Mouse (Mus musculus): ENCODE measurements around the gene Nelfa. TPM values are rescaled to one million over a fixed set of nuclear protein-coding genes. Genes with fewer than 3 reads are reported as not detected.

Gene Nelfa
- total and polyA plus RNA-seq, 3 experiments, result 20.6 to 41.2 (median 23.9) TPM

DNA sequence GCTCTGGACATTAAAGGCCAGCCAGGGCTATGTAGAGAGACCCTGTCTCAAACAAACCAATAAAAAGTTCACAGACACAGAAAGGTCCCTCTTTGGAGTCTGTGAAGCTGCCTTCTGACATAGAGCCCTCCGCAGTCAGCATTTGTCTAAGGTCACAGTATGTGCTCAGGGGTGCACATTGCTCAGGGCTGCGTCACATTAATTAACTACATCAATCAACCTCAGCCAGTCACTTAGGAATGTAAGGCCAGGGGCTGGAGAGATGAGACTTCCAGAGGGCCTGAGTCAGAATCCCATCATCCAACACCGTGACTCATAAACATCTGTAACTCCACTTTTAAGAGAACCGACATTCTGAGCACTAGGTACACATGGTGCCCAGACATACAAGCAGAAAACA lies 19.7 kb upstream of the Nelfa start:
- H3K4me3 ChIP-seq (replicated peaks in 1 of 3; ENCODE audit: low read depth in 2 of 3, low read length in 2 of 3, poor library complexity in 1 of 3), result no peak overlapping the region
- dilution Hi-C loops (cut with MboI; ENCODE audit: extremely low pct_ligation_motif_present, extremely low pct_unique_long_range_greater_than_20kb, low sequenced_read_pairs), result no loop called here
- peaks cover 21% of the 10 kb centered on the region for H3K9me3 ChIP-seq (replicated peaks; ENCODE audit: low read length)
- H3K27ac ChIP-seq (ENCODE audit: insufficient read depth, low read depth), result no peak overlapping the region
- no peaks in the 10 kb centered on the region for H3K27me3 ChIP-seq (replicated peaks)
- no peak overlapping the region for H3K4me2 ChIP-seq (ENCODE audit: insufficient read depth, low read depth, poor library complexity, severe bottlenecking)
- TF ChIP-seq PAX5 (IDR thresholded peaks at IDR 0.05; ENCODE audit: low read length) (no peak), CHD1 (IDR thresholded peaks at IDR 0.05; ENCODE audit: low read depth, low read length) (no peak), ZNF384 (IDR thresholded peaks at IDR 0.05; ENCODE audit: low read depth, low read length) (no peak), ZMIZ1 (IDR thresholded peaks at IDR 0.05; ENCODE audit: low read depth, low read length) (no peak), JUND (conservative IDR thresholded peaks at IDR 0.05; ENCODE audit: low read depth, low read length) (no peak), UBTF (IDR thresholded peaks at IDR 0.05; ENCODE audit: low read depth, low read length) (no peak), RAD21 (IDR thresholded peaks at IDR 0.05; ENCODE audit: low read depth, low read length) (no peak), USF1 (IDR thresholded peaks at IDR 0.05; ENCODE audit: low read depth, low read length) (no peak), IRF4 (IDR thresholded peaks at IDR 0.05; ENCODE audit: low read depth, low read length) (no peak), EP300 (IDR thresholded peaks at IDR 0.05; ENCODE audit: low read length) (no peak), TCF12 (IDR thresholded peaks at IDR 0.05; ENCODE audit: low read depth, low read length) (no peak), USF2 (conservative IDR thresholded peaks at IDR 0.05; ENCODE audit: low read depth, low read length) (no peak), MYC (IDR thresholded peaks at IDR 0.05; ENCODE audit: low read depth, low read length) (no peak), ETS1 (conservative IDR thresholded peaks at IDR 0.05; ENCODE audit: low read depth, low read length) (no peak), ELF1 (IDR thresholded peaks at IDR 0.05; ENCODE audit: low read depth, low read length) (no peak)
- in situ Hi-C loops (cut with MboI; ENCODE audit: low pct_ligation_motif_present, low pct_unique_long_range_greater_than_20kb, low sequenced_read_pairs), result no loop called here
- peaks cover 0 to under 1% of the 10 kb centered on the region in 2 experiments; a peak in 1 of 4 replicates for H3K4me1 ChIP-seq (ENCODE audit: control insufficient read depth in 1 of 2, insufficient read depth in 2 of 2)
- no peak overlapping the region for H3K9ac ChIP-seq (ENCODE audit: insufficient read depth, low read depth)
- no peaks in the 10 kb centered on the region for H3K79me2 ChIP-seq (replicated peaks; ENCODE audit: control insufficient read depth, extremely low read depth, insufficient read depth, poor library complexity, severe bottlenecking)
- H3K36me3 ChIP-seq (replicated peaks in 1 of 2; ENCODE audit: control insufficient read depth in 1 of 2, insufficient read depth in 1 of 2, low read length in 1 of 2), result no peaks in the 10 kb centered on the region
- no peak for DNase-seq (ENCODE audit: extremely low read depth)

DNA sequence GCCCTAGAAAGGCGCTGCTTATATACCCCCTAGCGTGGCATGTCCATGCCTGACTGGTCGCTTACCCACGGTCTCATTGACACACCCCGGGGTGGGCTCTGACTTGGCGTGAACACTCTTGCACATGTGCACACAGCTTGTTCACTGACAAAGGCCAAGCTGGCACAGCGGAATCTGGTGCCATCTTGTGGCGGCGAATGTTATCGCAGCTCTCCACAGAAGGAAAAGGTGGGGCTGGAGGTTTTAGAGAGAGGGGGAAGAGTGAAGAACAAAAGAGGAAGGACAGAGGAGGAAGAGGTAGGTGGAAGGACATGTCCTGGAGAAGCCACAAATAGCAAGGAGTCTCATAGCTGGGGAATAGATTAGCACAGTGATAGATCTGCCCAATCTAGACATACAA lies 18.1 kb upstream of the Nelfa start:
- Histone ChIP-seq H3K79me2 (replicated peaks; ENCODE audit: control insufficient read depth, extremely low read depth, insufficient read depth, poor library complexity, severe bottlenecking) (no peaks in the 10 kb centered on the region), H3K27ac (ENCODE audit: insufficient read depth, low read depth) (no peak overlapping the region), H3K9me3 (replicated peaks; ENCODE audit: low read length) (peaks cover 18% of the 10 kb centered on the region), H3K4me2 (ENCODE audit: insufficient read depth, low read depth, poor library complexity, severe bottlenecking) (no peak overlapping the region), H3K4me3 (replicated peaks in 1 of 3; ENCODE audit: low read depth in 2 of 3, low read length in 2 of 3, poor library complexity in 1 of 3) (no peak overlapping the region), H3K36me3 (replicated peaks in 1 of 2; ENCODE audit: control insufficient read depth in 1 of 2, insufficient read depth in 1 of 2, low read length in 1 of 2) (no peaks in the 10 kb centered on the region), H3K27me3 (replicated peaks) (no peaks in the 10 kb centered on the region), H3K9ac (ENCODE audit: insufficient read depth, low read depth) (no peak overlapping the region), H3K4me1 (ENCODE audit: control insufficient read depth in 1 of 2, insufficient read depth in 2 of 2) (no peaks in the 10 kb centered on the region)
- dilution Hi-C loops (cut with MboI; ENCODE audit: extremely low pct_ligation_motif_present, extremely low pct_unique_long_range_greater_than_20kb, low sequenced_read_pairs), result no loop called here
- peak; percentile 70 for DNase-seq (ENCODE audit: extremely low read depth)
- in situ Hi-C loops (cut with MboI; ENCODE audit: low pct_ligation_motif_present, low pct_unique_long_range_greater_than_20kb, low sequenced_read_pairs), result no loop called here
- TF ChIP-seq CTCF (conservative IDR thresholded peaks at IDR 0.05 in 1 of 2, IDR thresholded peaks at IDR 0.05 in 1 of 2; ENCODE audit: low read depth in 2 of 2, low read length in 2 of 2) (peak; percentile 40 to 75; a peak in 3 of 4 replicates), GABPA (IDR thresholded peaks at IDR 0.05; ENCODE audit: insufficient replicate concordance, low read depth, low read length) (no peak), NELFE (IDR thresholded peaks at IDR 0.05; ENCODE audit: low read depth, low read length) (no peak), ZNF384 (IDR thresholded peaks at IDR 0.05; ENCODE audit: low read depth, low read length) (no peak), KAT2A (IDR thresholded peaks at IDR 0.05; ENCODE audit: insufficient replicate concordance, low read length) (no peak), ZC3H11A (IDR thresholded peaks at IDR 0.05; ENCODE audit: low read depth, low read length) (no peak), UBTF (IDR thresholded peaks at IDR 0.05; ENCODE audit: low read depth, low read length) (no peak), IRF4 (IDR thresholded peaks at IDR 0.05; ENCODE audit: low read depth, low read length) (no peak), SIN3A (IDR thresholded peaks at IDR 0.05; ENCODE audit: low read length) (no peak), MAZ (IDR thresholded peaks at IDR 0.05; ENCODE audit: low read depth, low read length) (no peak), MAFK (IDR thresholded peaks at IDR 0.05; ENCODE audit: insufficient replicate concordance, low read length) (no peak), ETS1 (conservative IDR thresholded peaks at IDR 0.05; ENCODE audit: low read depth, low read length) (no peak), MYC (IDR thresholded peaks at IDR 0.05; ENCODE audit: low read depth, low read length) (0 out of 2 replicates have a peak, but pooled peaks have one; percentile 20), TBP (conservative IDR thresholded peaks at IDR 0.05; ENCODE audit: low read depth, low read length) (no peak), JUND (conservative IDR thresholded peaks at IDR 0.05; ENCODE audit: low read depth, low read length) (no peak), RAD21 (IDR thresholded peaks at IDR 0.05; ENCODE audit: low read depth, low read length) (peak; percentile 75), NRF1 (IDR thresholded peaks at IDR 0.05; ENCODE audit: low read depth, low read length) (peak; percentile 30; the same call in 1 of the 2 replicates), USF1 (IDR thresholded peaks at IDR 0.05; ENCODE audit: low read depth, low read length) (no peak), POLR2A (IDR thresholded peaks at IDR 0.05; ENCODE audit: low read depth, low read length) (no peak), CHD2 (IDR thresholded peaks at IDR 0.05; ENCODE audit: low read length) (no peak), USF2 (conservative IDR thresholded peaks at IDR 0.05; ENCODE audit: low read depth, low read length) (no peak), HCFC1 (IDR thresholded peaks at IDR 0.05; ENCODE audit: low read depth, low read length) (no peak), SMC3 (IDR thresholded peaks at IDR 0.05; ENCODE audit: low read depth, low read length) (peak; percentile 52), RCOR1 (conservative IDR thresholded peaks at IDR 0.05; ENCODE audit: low read depth, low read length) (no peak), MXI1 (IDR thresholded peaks at IDR 0.05; ENCODE audit: low read depth, low read length) (no peak), POLR2AphosphoS2 (IDR thresholded peaks at IDR 0.05; ENCODE audit: low read depth, low read length) (no peak), MEF2A (IDR thresholded peaks at IDR 0.05; ENCODE audit: borderline replicate concordance, low read depth, low read length) (no peak)
